Mouse (Mus musculus) cerebellum, postnatal 14 days (tissue): ENCODE measurements around the gene Prkag3.

Experiments
- DNase-seq, 2 experiments: peaks; one replicate each; pipeline ENCODE4 v3.0.0; 2021; ENCODE audit warnings: mixed read lengths in 2 of 2

Gene Prkag3

DNA sequence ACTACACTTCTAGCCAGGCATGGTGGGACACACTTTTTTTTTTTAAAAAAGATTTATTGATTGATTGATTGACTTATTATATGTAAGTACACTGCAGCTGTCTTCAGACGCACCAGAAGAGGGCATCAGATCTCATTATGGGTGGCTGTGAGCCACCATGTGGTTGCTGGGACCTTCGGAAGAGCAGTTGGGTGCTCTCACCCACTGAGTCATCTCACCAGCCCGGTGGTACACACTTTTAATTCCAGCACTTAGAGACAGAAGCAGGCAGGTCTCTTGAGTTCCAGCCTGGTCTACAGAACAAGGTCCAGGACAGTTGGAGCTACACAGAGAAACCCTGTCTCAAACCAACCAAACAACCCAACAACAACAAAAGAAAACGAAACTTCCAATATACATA lies 37.0 kb downstream of the Prkag3 start:
- DNase-seq: no peak

DNA sequence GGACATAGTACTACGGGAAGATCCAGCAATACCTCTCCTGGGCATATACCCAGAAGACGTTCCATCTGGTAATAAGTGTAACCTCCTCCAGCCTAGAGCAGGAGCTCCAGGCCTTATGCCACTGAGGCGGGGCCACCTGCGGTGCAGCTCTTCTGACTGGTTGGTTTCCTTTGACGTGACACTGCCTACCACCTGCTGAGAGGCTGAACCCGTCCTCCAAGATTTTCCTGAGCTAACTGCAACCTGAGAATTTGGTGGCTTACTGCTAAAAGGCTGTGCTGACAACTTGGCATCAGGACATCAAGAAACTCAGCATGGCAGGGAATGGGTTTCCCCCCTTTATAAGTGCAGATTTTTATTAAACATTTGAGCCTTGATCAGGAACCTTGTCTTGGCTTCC lies 39.5 kb downstream of the Prkag3 start:
- DNase-seq: peak in 1 of 2 experiments; percentile 6

DNA sequence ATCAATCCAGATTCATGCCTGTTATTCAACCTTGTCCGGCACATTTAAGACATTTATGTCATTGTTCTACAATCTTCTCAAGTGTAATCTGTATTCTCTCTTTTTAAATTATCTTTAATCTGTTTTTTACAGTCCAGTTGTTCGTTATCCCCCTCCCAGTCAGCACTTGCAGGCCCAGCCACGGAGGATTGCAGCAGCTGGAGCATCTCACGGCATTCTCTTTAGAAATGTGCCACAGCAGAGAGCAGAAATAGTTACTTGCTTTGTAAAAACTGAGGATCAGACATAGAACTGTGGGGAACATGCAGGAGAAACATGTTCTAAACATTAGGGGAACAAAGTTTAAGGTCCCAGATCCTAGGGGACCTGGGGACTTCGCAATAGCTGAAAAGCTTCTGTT lies 44.0 kb downstream of the Prkag3 start:
- DNase-seq: no peak

DNA sequence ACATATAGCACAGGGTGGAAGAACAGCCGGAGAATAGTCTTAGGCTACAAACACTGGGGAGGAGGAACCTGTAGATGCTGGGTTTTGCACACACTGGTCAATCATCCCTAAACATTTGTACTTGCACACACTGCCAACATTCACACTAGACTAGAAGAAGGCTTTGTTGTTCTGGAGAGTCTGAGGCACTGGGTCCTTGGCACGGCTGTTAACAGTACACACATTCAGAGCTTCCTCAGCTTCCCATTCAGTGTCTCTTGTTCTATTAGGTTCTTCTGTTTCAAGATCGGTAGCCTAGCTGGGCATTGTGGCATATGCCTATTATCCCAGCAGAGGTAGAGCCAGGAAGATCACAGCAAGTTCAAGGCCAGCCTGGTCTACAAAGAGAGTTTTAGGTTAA lies 44.9 kb downstream of the Prkag3 start:
- DNase-seq: no peak

DNA sequence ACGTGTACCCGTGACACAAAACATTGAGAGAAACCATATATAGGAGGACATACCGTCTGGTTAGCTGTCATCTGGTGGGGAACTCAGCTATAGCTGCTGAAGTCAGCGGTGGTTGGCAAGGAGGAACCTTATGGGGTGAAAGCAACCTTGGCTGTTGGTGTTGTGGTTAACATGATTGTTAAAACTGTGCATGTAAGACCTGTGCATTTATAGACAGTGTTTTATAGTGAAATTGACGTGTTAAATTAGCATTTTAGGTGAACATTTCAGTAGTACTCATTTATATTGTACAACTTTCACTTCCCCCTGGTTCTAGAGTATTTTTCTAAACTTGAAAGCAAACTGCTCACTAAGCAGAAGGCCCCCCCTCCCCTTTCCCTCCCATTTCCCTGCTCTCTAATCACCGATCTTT lies 46.9 kb downstream of the Prkag3 start:
- no peak for DNase-seq

DNA sequence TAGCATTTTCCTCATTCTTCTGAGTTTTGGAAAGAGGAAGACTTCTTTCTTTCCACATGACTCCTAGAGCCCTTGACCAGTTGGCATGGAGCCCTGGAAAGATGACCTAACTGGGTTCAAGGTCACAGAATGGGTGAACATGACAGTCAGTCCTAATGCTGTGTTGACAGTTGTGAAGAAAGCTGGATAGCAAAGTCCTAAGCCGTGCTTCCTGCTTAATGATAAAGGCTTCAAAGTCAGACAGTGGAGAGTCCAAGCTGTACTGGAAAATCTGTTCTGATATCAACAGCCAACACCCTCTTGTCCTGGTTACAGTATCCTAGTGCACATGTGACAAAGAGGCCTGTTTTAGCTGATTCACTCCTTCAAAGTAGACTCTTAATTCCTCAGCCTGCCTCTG lies 50.2 kb downstream of the Prkag3 start:
- DNase-seq: no peak

DNA sequence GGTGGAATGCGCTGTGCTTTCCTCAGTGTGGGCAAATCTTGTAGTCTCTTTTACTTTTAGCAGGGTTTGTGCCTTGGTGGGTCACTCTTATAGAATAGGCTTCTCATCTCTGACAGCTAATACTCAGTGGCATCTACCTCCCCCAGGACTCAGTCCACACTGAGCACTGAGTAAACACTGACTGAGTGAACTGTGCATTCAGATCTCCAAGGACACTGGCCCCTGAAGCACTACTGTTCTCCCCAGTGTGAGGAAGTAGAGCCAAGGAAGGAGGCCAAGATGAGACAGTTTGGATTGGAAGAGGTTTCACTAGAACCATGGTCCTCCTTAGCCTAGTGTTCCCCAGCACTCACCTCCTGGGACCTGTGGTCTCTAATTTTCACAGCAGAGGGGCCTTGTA lies 50.7 kb downstream of the Prkag3 start:
- no peak for DNase-seq

DNA sequence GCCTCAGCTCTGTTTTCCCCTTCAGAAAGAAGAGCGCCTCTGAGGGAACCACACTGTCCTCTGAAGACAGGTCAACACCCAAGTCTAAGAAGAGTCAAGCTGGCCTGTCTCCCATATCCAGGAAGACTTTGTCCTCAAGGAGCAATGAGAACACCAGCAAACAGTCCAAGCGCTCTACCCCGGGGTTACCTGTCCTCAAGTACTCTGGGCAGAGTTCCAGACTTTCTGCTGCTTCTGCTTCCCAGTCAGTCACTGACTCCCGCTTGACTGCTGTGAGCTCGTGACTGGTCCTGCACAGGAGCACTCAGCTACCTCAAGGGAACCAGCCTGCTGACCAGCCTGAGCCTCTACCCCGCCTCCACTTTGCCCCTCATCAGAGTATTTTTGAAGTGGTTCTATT lies 51.6 kb downstream of the Prkag3 start:
- DNase-seq: peak in 1 of 2 experiments; percentile 7

DNA sequence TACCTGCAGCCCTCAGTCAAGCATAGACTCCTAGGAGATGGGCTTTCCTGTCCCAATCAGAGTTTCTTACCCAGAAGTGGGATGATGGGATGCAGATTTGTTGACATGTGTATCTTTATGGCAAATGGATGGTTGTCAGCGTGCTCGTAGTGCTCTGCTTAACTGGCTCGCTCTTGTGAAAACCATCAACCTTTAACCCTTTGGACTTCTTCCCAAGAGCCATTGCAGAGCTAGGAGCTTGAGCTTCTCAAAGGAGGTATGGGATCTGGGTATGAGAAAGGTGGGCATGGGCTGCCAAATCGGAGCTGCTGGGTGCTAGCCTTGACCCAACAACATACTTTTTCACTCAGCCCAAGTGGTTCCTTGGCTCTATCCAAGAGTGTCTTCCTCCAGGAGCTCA lies 53.2 kb downstream of the Prkag3 start:
- no peak for DNase-seq

DNA sequence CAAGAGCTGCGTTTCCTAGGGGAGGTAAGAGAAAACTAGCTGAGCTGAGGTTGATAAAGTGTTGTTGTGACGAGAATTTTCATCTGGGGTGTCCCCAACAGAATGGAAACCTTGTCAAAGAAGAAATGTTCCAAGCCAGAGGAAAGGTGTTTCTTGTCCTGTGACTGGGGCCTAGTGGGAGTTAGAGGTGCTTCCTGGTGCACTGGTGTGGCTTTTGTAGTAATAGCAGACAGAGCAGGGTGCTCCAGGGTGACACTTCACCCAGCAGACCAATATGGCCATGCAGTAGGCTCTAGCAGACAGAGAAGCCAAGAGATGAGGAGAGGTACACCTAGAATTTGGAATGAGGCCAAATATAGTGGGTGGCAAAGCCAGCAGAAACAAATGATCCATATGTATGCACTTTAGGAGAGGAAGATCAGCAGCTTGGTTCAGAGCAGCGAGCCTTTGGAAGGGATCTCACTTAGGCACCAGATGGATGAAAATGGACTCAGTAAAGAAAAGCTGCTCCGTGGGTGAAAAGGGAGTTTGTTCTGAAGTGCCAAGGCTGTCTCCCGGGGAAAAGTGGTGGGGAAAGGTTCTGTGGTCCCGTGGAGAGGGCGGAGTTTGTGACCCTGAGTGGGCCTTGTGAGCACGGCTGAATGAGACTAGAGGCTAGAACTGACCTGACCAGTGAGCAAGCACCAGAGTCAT lies 55.0 kb downstream of the Prkag3 start:
- no peak for DNase-seq
